ENCODE assay signal across 20 mouse cellular contexts in genomic region chr2:160302013-160302412, GRCm38 (mm10). TPM values are rescaled to one million over a fixed set of nuclear protein-coding genes. Genes with fewer than 3 reads are reported as not detected.
"Had no signal": no experiment of that assay in that cellular context is flagged by ENCODE, and none has a peak within 500 bp of the region (broad histone marks: within the 10 kb centered on the region; RNA-seq: fewer than 3 reads in every experiment).

No protein-coding gene starts in this region.

- H3K4me2 ChIP-seq: neural tube, embryonic 12.5 days; neural tube, embryonic 13.5 days; neural tube, embryonic 15.5 days; stomach, embryonic 15.5 days had no signal

- H3K27ac ChIP-seq: neural tube, embryonic 12.5 days; neural tube, embryonic 13.5 days; neural tube, embryonic 15.5 days; stomach, embryonic 15.5 days; stomach, postnatal 0 days had no signal

- H3K9ac ChIP-seq: neural tube, embryonic 12.5 days; neural tube, embryonic 13.5 days; neural tube, embryonic 15.5 days; stomach, embryonic 15.5 days had no signal

- H3K4me1 ChIP-seq: neural tube, embryonic 12.5 days; neural tube, embryonic 13.5 days; neural tube, embryonic 15.5 days; stomach, embryonic 15.5 days had no signal

- DNase-seq: retina, postnatal 1 day; right cerebral cortex, adult 18-20 months; right cerebral cortex, postnatal 14 days; right cerebral cortex, postnatal 25 days; right cerebral cortex, postnatal 4 days; spleen, adult 18-20 months; thymus, adult 18-20 months; thymus, adult 2 months; thymus, postnatal 14 days; thymus, postnatal 25 days; thymus, postnatal 36 days; thymus, postnatal 4 days had no signal

- H3K36me3 ChIP-seq: neural tube, embryonic 12.5 days; neural tube, embryonic 13.5 days; neural tube, embryonic 15.5 days; stomach, embryonic 15.5 days had no signal

- H3K27me3 ChIP-seq: neural tube, embryonic 12.5 days; neural tube, embryonic 13.5 days; neural tube, embryonic 15.5 days; stomach, embryonic 15.5 days had no signal

- H3K9me3 ChIP-seq: neural tube, embryonic 12.5 days; neural tube, embryonic 13.5 days; neural tube, embryonic 15.5 days; stomach, embryonic 15.5 days had no signal

- H3K4me3 ChIP-seq: neural tube, embryonic 12.5 days; neural tube, embryonic 13.5 days; neural tube, embryonic 15.5 days; stomach, embryonic 15.5 days had no signal

RNA-seq across cellular contexts. Expression of gene Gm826, which starts 31.9 kb away (rescaled TPM):
- total RNA-seq: neutrophil, adult 5-6 weeks had no signal
- polyA plus RNA-seq: neural tube, embryonic 13.5 days; neural tube, embryonic 14.5 days; neural tube, embryonic 15.5 days; stomach, embryonic 14.5 days; stomach, postnatal 0 days had no signal
